Mouse (Mus musculus): ENCODE measurements around the gene Rnf168.
A peak's percentile ranks its signal among the peaks of the same experiment; 100 is the strongest.

Rnf168 gene

DNA sequence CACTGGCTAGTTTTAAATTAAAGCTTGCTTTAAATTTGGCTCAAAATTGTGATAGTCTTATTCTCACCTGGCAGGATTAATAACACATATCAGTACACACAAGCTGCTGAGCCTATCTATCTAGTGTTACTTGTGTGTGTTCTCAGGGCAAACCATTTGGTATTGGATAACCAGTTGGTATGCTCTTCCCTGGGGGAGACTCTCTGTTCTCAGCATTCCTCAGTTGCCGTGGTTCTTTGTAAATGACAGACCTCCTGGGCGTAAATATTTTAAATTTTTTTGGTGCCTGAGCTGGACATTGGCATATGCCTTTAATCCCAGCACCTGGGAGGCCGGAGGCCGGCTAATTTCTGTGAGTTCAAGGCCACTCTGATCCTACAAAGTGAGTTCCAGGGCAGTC, 35.6 kb downstream of the Rnf168 start:
- no peak for DNase-seq (ENCODE audit: low spot score in 2 of 2)

DNA sequence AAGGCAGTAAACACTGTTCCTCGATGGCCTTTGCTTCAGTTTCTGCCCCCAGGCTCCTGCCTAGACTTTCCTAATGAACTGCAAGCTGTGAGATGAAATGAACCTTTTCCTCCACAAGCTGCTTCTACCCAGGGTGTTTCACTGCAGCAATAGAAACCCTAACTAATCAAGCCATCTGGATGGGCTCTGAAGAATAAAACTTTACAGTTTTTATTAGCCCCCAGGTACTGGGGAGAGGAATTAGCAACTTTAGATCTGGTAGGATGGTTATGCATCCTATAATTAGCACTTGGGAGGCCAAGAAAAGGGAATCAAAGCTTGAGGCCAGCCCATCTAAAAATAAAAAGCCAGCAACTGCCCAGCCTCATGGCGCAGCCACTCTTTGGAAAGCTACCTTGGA, 39.3 kb downstream of the Rnf168 start:
- DNase-seq (ENCODE audit: low spot score in 2 of 2): no peak

DNA sequence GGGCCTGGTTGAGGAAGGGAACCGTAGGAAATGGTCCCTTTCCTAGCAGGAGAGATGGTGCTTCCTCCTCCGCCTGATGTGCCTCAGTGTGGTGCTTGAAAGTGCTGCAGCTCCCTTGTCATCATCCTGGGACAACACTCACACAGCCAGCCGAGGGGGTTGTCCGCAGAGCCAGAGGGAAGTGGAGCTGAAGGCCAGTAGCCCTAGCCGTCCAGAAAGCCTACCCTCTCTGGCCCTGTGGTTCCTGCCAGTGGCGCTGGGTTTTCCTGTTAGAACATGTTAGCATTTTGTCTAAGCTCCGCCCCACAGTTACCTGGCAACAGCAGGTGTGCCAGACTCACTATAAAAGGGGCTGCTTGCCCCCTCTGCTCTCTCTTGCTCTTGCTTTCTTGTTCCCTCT, 46.7 kb downstream of the Rnf168 start:
- no peak for DNase-seq (ENCODE audit: low spot score in 2 of 2)

DNA sequence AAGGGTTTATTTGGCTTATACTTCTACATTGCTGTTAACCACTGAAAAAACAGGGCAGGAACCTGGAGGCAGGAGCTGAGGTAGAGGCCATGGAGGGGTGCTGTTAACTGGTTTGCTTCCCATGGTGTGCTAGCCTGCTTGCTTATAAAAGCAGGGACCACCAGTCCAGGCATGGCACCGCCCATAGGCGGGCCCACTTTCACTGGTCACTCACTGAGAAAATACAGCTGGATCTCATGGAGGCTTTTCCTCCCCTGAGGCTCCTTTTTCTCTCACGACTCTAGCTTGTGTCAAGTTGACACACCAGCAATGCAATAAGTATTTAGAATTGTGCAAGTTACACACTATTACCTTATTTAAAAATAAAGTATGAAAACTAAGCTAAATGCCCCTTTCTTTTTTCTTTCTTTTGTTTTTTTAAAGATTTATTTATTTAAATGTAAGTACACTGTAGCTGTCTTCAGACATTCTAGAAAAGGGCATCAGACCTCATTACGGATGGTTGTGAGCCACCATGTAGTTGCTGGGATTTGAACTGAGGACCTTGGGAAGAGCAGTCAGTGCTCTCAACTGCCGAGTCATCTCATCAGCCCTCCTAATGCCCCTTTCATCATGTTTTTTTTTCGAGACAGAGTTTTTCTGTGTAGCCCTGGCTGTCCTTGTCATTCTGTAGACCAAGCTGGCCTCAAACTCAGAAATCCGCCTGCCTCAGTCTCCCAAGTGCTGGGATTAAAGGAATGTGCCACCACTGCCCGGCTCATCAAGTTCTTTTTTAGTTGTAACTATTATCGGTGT, 53.8 kb downstream of the Rnf168 start:
- no peak for DNase-seq (ENCODE audit: low spot score in 2 of 2)

DNA sequence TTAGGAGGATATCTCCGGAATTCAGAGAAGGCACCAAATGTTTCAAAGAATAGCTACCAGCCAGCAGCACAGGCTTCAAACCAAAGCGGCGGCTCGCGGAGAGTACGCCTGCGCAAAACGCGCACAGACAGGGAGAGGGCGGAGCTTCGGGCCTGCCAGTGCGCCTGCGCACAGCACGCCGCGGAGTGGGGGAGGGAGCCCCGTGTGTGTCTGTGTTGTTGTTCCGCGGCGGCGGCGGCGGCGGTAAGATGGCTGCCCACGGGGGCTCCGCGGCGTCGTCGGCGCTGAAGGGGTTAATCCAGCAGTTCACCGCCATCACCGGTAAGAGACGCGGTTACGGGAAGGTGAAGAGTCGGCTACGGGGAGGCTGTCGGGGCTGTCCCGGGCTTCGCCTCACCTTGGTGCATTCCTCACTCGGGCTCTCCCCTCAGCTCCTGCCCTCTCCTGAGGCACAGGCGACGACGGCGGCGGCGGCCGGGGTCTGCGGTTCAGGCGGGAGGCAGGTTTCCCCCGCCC, 54.8 kb downstream of the Rnf168 start, which contains the start of gene Ubxn7:
Gene Ubxn7, plus strand, starts transcription at position 218 of the 516 bp plus-strand sequence.
- DNase-seq (ENCODE audit: low spot score in 2 of 2): peak; percentile 99 to 100

DNA sequence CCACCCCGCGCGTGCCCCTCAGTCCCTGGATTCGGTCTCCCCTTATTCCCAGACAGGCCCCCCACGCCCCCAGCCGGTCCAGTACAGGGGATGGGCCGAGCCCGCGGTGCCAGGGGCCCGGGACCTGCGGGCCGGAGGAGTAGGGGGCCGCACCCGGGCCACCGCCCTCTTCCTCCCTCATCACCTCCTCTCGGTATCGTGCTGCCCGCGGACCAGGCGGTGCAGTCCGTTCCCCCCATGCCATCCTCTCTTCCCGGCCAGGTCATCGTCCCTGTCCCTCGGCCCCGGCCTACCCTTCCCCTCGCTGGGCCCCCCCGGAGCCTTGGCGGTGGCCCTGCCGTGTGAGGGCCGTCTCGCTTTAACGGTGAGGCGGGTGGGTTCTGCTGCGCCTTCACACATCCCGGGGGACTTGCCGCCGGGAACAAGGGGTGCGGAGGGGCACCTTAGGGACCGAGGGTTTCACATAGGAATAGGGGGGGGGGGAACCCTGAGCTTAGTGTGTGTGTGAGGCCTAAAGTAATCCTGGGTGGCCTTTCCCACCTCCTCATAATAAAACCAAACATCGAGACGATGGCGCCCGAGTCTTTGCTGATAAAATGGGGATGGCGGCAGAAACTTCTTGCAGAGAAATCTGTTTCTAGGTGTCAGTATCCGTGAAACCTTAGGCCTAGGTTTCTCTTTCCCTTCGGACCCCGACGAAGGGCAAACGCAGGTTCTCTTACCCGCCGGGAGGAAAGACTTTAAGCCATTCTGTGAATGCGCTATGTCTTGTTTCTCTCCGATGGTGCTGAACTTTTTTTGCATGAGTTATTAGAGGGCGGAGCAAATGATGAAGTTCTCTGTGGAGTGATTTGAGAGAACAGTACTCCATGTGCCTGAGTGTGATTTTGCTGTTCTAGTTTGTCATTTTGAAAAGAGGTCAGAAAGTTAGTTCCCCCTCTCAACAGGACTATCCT, 55.6 kb downstream of the Rnf168 start:
- DNase-seq (ENCODE audit: low spot score in 2 of 2): peak; percentile 48 to 80

DNA sequence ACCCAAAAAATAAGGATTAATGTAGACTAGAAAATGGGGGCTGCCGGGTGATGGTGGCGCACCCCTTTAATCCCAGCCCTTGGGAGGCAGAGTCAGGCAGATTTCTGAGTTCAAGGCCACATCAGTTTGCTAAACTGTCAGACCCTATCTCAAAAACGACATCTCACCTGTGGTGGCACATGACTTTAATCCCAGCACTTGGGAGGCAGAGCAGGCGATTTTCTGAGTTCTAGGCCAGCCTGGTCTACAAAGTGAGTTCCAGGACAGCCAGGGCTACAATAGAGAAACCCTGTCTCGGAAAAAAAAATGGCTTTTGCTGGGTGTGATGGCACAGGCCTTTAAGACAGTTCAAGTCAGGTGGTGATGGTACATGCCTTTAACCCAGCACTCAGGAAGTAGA, 57.9 kb downstream of the Rnf168 start:
- no peak for DNase-seq (ENCODE audit: low spot score in 2 of 2)

DNA sequence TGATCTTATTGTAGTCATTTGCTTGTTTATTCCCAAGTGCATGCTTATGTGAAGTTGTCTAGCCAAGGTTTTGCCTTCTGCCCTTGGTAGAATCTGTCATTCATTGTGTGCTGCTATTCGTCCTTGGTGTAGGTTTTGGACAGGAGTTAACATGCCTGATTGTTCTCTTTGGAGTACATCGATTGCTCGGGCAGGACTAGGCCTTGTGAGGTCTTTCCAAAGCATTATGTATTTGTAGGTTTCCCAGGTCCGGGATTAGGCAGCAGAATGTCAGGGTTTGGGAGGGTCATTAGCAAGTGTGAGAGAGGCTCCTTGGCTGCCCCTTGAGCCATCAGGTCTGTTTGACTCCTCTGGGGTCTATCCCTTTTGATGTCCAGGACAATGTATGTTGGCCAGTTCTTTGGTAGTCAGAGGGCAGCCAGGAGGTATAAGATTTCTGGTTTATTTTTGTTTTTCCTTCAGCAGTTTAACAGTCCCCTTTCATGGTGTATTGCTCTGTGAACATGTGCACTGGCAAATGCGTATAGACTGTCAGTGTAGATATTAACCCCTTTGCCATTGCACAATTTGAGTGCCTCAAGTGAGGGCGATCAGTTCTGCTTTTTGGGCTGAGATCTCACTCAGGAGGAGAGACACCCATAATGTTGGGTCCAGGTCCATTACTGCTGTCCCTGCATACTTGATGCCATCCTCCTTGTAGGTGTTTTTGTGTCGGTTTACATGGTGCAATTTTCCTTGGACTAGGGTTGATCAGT, 58.9 kb downstream of the Rnf168 start:
- DNase-seq (ENCODE audit: low spot score in 2 of 2): no peak

DNA sequence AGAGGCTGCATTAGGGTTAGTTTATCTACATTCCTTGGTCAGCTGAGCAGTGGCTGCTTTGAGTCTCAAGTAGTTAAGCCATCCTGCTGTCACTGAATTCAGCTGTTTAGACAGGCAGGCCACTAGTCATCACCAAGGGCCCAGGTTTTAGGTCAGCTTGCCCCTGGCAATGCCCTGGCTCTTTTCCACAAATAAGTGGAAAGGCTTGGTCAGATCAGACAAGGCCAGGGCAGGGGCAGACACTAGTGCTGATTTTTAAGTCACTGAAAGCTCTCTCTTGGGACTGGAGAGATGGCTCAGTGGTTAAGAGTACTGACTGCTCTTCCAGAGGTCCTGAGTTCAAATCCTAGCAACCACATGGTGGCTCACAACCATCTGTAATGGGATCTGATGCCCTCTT, 59.7 kb downstream of the Rnf168 start:
- DNase-seq (ENCODE audit: low spot score in 2 of 2): no peak

DNA sequence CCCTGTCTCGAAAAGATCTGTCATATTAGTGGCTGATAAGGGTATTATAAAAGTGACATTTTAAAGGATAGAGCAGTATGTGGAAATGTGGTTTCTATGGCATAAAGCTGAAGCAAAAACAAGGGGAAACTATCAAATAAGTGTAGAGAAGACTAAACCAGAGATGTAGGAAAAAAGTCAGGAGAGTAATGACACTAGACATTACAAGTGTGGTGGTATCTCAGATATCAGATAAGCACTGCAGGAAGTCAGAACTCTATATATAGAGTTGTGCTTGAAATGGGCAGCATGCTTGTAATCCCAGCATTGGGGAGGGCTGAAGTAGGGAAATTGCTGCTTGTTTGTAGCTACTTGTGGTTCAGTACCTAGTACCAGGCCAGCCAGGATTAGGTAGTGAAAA, 63.2 kb downstream of the Rnf168 start:
- no peak for DNase-seq (ENCODE audit: low spot score in 2 of 2)

DNA sequence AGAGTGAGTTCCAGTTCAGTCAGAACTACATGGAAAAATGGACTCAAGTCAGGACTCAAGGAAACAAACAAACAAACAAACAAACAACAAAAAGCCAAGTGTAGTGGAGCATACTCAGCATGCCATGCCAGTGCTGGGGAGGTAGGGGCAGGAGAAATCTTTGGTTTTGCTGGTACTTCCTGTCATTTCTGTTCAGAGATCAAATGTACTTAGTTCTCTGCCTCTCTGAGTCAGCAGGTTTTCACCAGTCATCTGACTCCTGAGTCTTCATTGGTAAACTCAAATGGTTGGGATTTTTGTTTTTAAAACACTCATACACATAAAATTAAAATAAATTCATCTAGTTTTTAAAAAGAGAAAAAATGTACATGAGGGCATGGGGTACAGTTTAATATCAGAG, 68.3 kb downstream of the Rnf168 start:
- no peak for DNase-seq (ENCODE audit: low spot score in 2 of 2)

DNA sequence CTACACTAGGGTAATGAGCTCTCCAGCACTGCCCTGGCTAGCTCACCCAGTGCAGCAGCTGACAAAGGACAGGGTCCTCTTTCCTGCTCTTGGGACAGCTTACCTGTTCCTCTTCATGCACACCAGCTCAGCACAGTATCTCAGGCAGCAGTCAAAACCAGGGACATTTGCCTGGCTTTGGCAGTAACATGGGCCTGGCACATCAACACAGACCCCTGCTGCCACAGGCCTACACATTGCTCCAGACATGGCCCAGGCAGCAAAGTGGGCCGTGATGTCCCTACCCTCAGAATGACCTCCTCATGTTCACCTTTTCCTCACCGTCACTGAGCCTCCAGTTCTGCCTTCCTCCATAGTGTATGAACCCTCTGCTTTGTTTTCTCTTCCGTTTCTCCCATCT, 73.5 kb downstream of the Rnf168 start:
- DNase-seq (ENCODE audit: low spot score in 2 of 2): no peak

All from spleen, postnatal 4 days (tissue).